Comparison of ENCODE assay signal across 9 mouse cellular contexts in genomic region chr10:127341360-127341690, GRCm38 (mm10). TPM values are rescaled to one million over a fixed set of nuclear protein-coding genes. Genes with fewer than 3 reads are reported as not detected.
A peak's percentile ranks its signal among the peaks of the same experiment; 100 is the strongest.
DNase-seq lines count a peak whose midpoint lies in the region; ATAC-seq lines count a peak whose summit lies in the region.
"Had no signal": no experiment of that assay in that cellular context is flagged by ENCODE, and none has a peak within 500 bp of the region (broad histone marks: within the 10 kb centered on the region; RNA-seq: fewer than 3 reads in every experiment).

No protein-coding gene starts in this region.

- no peak for ATAC-seq in heart, embryonic 11.5 days (replicated peaks; ENCODE audit: insufficient number of reproducible peaks, low FRiP score, low TSS enrichment)
- ATAC-seq in hindbrain, embryonic 11.5 days (ENCODE audit: low FRiP score) = no peak
- no peak; the same call in 1 of the 2 replicates for ATAC-seq in midbrain, embryonic 11.5 days (ENCODE audit: low FRiP score)

- H3K4me3 ChIP-seq in heart, embryonic 11.5 days (ENCODE audit: low read depth, low read length) = peak overlapping the region; percentile 49
- H3K4me3 ChIP-seq in hindbrain, embryonic 11.5 days (ENCODE audit: low read depth, low read length) = peak overlapping the region; percentile 33
- H3K4me3 ChIP-seq in midbrain, embryonic 11.5 days (ENCODE audit: low read depth, low read length) = peak overlapping the region; percentile 39

- DNase-seq in heart, postnatal 14 days = no peak
- DNase-seq in ES-CJ7 (ENCODE audit: low read depth, low spot score) = peak; percentile 65
- DNase-seq in hindbrain, embryonic 11.5 days (ENCODE audit: low spot score) = peak; percentile 50
- peak; percentile 92 for DNase-seq in midbrain, embryonic 11.5 days (ENCODE audit: low spot score, missing footprints)
- DNase-seq in right cerebral cortex, postnatal 36 days (ENCODE audit: low spot score in 2 of 2) = no peak
- no peak for DNase-seq in cerebellum, postnatal 14 days
- DNase-seq in T-cell, adult 2 months (ENCODE audit: low spot score) = no peak

- 0% methylated on average over 9 of the region's 11 CpGs for WGBS in heart, embryonic 11.5 days (ENCODE audit: insufficient replicate concordance)
- 0% methylated on average over 1 of the region's 11 CpGs for WGBS in hindbrain, embryonic 11.5 days
- WGBS in midbrain, embryonic 11.5 days = 2% methylated on average over 8 of the region's 11 CpGs

- H3K4me2 ChIP-seq in heart, embryonic 11.5 days = peak overlapping the region; percentile 93
- H3K4me2 ChIP-seq in hindbrain, embryonic 11.5 days (replicated peaks; ENCODE audit: low read depth, low read length) = peak overlapping the region; percentile 63
- H3K4me2 ChIP-seq in midbrain, embryonic 11.5 days = peak overlapping the region; percentile 85

- H3K9me3 ChIP-seq in heart, embryonic 11.5 days (replicated peaks; ENCODE audit: control insufficient read depth, low read length) = no peaks in the 10 kb centered on the region
- H3K9me3 ChIP-seq in hindbrain, embryonic 11.5 days (ENCODE audit: control insufficient read depth, low read length) = no peaks in the 10 kb centered on the region
- no peaks in the 10 kb centered on the region for H3K9me3 ChIP-seq in midbrain, embryonic 11.5 days (ENCODE audit: control insufficient read depth, low read length)

- H3K27me3 ChIP-seq in heart, embryonic 11.5 days (ENCODE audit: control insufficient read depth, insufficient read depth, low read length) = peaks cover 22% of the 10 kb centered on the region
- H3K27me3 ChIP-seq in hindbrain, embryonic 11.5 days (ENCODE audit: control insufficient read depth, insufficient read depth, low read length) = peaks cover 15% of the 10 kb centered on the region
- no peaks in the 10 kb centered on the region; the same call in 1 of the 2 replicates for H3K27me3 ChIP-seq in midbrain, embryonic 11.5 days (ENCODE audit: control insufficient read depth, insufficient read depth, low read length)

- no peaks in the 10 kb centered on the region for H3K36me3 ChIP-seq in heart, embryonic 11.5 days (ENCODE audit: control insufficient read depth, insufficient read depth, low read length)
- H3K36me3 ChIP-seq in hindbrain, embryonic 11.5 days (ENCODE audit: control insufficient read depth, insufficient read depth, low read length) = no peaks in the 10 kb centered on the region
- H3K36me3 ChIP-seq in midbrain, embryonic 11.5 days (ENCODE audit: control insufficient read depth, insufficient read depth, low read length) = no peaks in the 10 kb centered on the region

- H3K9ac ChIP-seq in heart, embryonic 11.5 days (ENCODE audit: low read depth, low read length) = no peak overlapping the region
- H3K9ac ChIP-seq in hindbrain, embryonic 11.5 days (ENCODE audit: low read depth, low read length) = peak overlapping the region; percentile 7; the same call in 1 of the 2 replicates
- H3K9ac ChIP-seq in midbrain, embryonic 11.5 days (ENCODE audit: low read length) = peak overlapping the region; percentile 58

- intact Hi-C loops in heart, postnatal 14 days (cut with DNase I) = no loop called here

- H3K27ac ChIP-seq in heart, embryonic 11.5 days (ENCODE audit: low read depth, low read length) = peak overlapping the region; percentile 15; the same call in 1 of the 2 replicates
- H3K27ac ChIP-seq in hindbrain, embryonic 11.5 days (ENCODE audit: low read depth, low read length) = 0 out of 2 replicates have a peak overlapping the region, but pooled peaks have one; percentile 4
- H3K27ac ChIP-seq in midbrain, embryonic 11.5 days (ENCODE audit: low read depth, low read length) = peak overlapping the region; percentile 67; the same call in 1 of the 2 replicates
- H3K27ac ChIP-seq: macrophage had no signal

- H3K4me1 ChIP-seq in heart, embryonic 11.5 days (ENCODE audit: control insufficient read depth, insufficient read depth, low read length) = peaks cover 21% of the 10 kb centered on the region
- H3K4me1 ChIP-seq in hindbrain, embryonic 11.5 days (replicated peaks; ENCODE audit: control insufficient read depth, insufficient read depth, low read length) = peaks cover 16% of the 10 kb centered on the region
- peaks cover 27% of the 10 kb centered on the region for H3K4me1 ChIP-seq in midbrain, embryonic 11.5 days (ENCODE audit: control insufficient read depth, insufficient read depth, low read length)

RNA-seq across cellular contexts. Expression of gene Gli1, which starts 0.4 kb away (rescaled TPM):
- 0.65 and 1.2 TPM in 2 replicates for polyA plus RNA-seq in heart, embryonic 11.5 days (2014; fragmentation: Nextera tagmentation; extraction: Ambion mirVana)
- total RNA-seq in heart, postnatal 14 days (2021) = 1 to 10 TPM; 1.4 to 2.4 TPM
- 3.0 and 3.2 TPM in 2 replicates for polyA plus RNA-seq in hindbrain, embryonic 11.5 days (2014; fragmentation: Nextera tagmentation; extraction: Ambion mirVana)
- polyA plus RNA-seq in midbrain, embryonic 11.5 days (2014; fragmentation: Nextera tagmentation; extraction: Ambion mirVana) = 3.1 and 4.1 TPM in 2 replicates
- polyA plus RNA-seq: macrophage had no signal

RNA-seq across cellular contexts. Expression of gene Inhbe, which starts 12.9 kb away (rescaled TPM):
- 0.06 TPM in 1 of 2 replicates, not detected in the other for polyA plus RNA-seq in heart, embryonic 11.5 days (2014; fragmentation: Nextera tagmentation; extraction: Ambion mirVana)
- not detected for total RNA-seq in heart, postnatal 14 days (2021)
- polyA plus RNA-seq in hindbrain, embryonic 11.5 days (2014; fragmentation: Nextera tagmentation; extraction: Ambion mirVana) = 0.05 TPM in 1 of 2 replicates, not detected in the other
- polyA plus RNA-seq in midbrain, embryonic 11.5 days (2014; fragmentation: Nextera tagmentation; extraction: Ambion mirVana) = not detected in 2 replicates
- polyA plus RNA-seq: macrophage had no signal

RNA-seq across cellular contexts. Expression of gene Arhgap9, which starts 19.6 kb away (rescaled TPM):
- 1.7 TPM in 2 replicates for polyA plus RNA-seq in heart, embryonic 11.5 days (2014; fragmentation: Nextera tagmentation; extraction: Ambion mirVana)
- 1 to 10 TPM; 3.1 to 4.5 TPM for total RNA-seq in heart, postnatal 14 days (2021)
- polyA plus RNA-seq in hindbrain, embryonic 11.5 days (2014; fragmentation: Nextera tagmentation; extraction: Ambion mirVana) = 1.1 and 2.2 TPM in 2 replicates
- 1.1 and 1.4 TPM in 2 replicates for polyA plus RNA-seq in midbrain, embryonic 11.5 days (2014; fragmentation: Nextera tagmentation; extraction: Ambion mirVana)

RNA-seq across cellular contexts. Expression of gene Inhbc, which starts 28.9 kb away (rescaled TPM):
- 0.19 TPM in 1 of 2 replicates, not detected in the other for polyA plus RNA-seq in heart, embryonic 11.5 days (2014; fragmentation: Nextera tagmentation; extraction: Ambion mirVana)
- not detected for total RNA-seq in heart, postnatal 14 days (2021)
- not detected in 2 replicates for polyA plus RNA-seq in hindbrain, embryonic 11.5 days (2014; fragmentation: Nextera tagmentation; extraction: Ambion mirVana)
- not detected in 2 replicates for polyA plus RNA-seq in midbrain, embryonic 11.5 days (2014; fragmentation: Nextera tagmentation; extraction: Ambion mirVana)
- polyA plus RNA-seq: macrophage had no signal

RNA-seq across cellular contexts. Expression of gene Mars, which starts 29.7 kb away (rescaled TPM):
- polyA plus RNA-seq in heart, embryonic 11.5 days (2014; fragmentation: Nextera tagmentation; extraction: Ambion mirVana) = 104 and 105 TPM in 2 replicates
- total RNA-seq in heart, postnatal 14 days (2021) = 10 to 100 TPM; 39.2 to 45.9 TPM
- 173 and 179 TPM in 2 replicates for polyA plus RNA-seq in hindbrain, embryonic 11.5 days (2014; fragmentation: Nextera tagmentation; extraction: Ambion mirVana)
- polyA plus RNA-seq in midbrain, embryonic 11.5 days (2014; fragmentation: Nextera tagmentation; extraction: Ambion mirVana) = 185 and 187 TPM in 2 replicates

Comparison
In these comparisons a context has a peak if more than half of its experiments do, and no peak if none do; other contexts are left out.
1. H3K27ac ChIP-seq: peak in every context shown above with its lines; median percentile 67 in midbrain, embryonic 11.5 days; 15 in heart, embryonic 11.5 days; 4 in hindbrain, embryonic 11.5 days.
2. DNase-seq: peak in ES-CJ7 (single experiment), hindbrain, embryonic 11.5 days (single experiment) and midbrain, embryonic 11.5 days (single experiment); none in heart, postnatal 14 days (0 of 2), right cerebral cortex, postnatal 36 days (0 of 2), cerebellum, postnatal 14 days (0 of 2) and T-cell, adult 2 months (single experiment).
3. Peak in every context shown above with its lines, with median percentiles within 50 percentile points of each other: H3K4me2 ChIP-seq and H3K4me3 ChIP-seq.